Mouse (Mus musculus): ENCODE results near the gene Tagln2.

Tagln2 gene

DNA sequence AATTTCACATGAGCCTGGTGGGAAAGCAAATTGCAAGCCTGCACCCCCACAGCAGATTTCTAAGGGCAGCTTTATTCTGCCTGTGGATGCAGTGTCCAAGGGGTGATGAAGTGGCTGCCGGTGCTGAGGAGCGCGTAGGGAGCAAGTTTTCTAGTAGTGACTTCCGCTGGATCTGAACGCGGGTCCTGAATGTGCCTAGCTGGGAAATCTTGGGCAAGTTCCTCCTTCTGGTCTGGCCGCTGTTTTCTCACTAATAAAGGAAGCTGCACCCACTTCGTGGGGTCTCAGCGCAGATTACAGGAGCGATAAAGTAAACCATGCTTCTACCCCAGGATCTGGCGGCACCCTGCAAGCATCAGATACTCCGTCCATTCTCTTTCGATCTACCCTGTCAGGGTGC lies 18.7 kb upstream of the Tagln2 start:
- DNase-seq (ENCODE audit: low spot score in 2 of 2): no peak

DNA sequence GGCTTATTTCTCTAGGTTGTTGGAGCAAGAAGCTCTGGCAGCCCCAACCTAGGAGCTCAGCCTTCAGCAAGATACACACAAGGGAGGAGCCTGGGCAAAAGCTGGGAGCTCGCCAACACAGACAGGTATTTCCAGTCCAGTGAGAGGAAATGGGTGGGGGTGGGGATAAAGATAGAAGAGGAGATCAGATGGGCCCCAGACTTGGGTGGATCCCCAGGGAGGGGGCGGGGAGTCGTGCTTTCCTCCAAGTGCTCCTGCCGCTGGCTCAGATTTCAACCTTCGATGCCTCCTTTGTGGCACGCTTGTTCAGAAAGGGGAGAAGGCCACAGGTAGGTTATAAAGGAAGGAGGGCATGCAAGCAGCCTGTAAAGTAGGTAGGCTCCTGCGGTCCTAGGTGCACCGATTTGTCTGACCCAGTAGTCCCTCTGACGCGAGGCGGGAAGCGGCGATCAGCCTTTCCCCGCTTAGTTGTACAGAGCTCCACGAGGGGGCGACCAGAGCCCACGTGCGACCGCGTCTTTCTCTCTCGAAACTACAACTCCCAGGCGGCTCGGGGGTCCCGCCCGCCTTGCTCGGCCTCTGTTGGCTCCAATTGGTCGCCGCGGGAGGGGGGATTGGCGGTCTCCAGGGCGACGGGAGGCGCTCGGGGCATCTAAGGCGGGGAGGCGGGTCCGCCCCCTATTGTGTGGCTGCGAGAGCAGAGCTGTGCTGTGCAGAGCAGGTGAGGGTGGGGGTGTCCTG lies 18.1 kb upstream of the Tagln2 start, which contains the start of gene Igsf9:
Gene Igsf9 (plus strand): TSS at position 249 of the 741 bp plus-strand sequence.
- peak; percentile 92 to 94 for DNase-seq (ENCODE audit: low spot score in 2 of 2)

DNA sequence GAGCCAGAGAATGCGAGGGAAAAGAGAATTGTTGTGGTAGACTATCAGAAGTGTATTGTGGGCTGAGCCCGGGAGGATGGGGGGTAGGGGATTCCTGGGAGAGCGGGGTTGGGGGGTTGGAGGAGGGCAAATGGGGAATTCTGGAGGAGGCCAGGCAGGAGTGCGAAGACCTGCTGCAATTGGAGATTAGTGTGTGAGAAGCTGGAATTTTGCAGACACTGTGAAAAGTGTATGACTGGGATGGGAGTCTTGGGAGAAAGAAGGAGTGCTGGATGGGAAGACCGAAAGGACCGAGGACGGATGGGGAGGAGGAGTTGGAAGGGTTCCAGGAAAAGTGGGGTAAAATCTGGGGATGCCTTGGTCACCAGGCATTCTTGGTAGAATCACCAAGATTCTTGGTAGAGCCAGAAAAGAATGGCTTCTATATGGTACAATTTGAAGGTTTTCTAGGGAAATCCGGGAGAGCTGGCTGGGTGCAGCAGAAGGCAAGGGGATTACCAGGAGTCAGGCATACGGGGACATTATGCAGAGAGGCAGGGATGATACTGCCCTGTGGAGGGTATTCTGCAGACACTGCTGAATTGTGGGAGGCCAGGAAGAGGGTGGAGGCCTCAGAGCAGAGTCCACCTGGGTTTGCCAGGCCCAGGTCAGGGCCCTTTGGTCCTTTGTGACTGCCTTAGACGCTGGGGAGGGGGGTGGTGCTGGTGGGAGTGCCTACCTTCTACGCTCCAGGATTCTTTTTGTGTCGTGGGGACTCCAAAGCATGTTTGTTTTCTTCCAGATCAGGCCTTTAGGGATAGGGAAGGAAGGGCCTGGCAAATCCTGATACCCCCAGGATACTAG lies 17.1 kb upstream of the Tagln2 start:
- DNase-seq (ENCODE audit: low spot score in 2 of 2): no peak

DNA sequence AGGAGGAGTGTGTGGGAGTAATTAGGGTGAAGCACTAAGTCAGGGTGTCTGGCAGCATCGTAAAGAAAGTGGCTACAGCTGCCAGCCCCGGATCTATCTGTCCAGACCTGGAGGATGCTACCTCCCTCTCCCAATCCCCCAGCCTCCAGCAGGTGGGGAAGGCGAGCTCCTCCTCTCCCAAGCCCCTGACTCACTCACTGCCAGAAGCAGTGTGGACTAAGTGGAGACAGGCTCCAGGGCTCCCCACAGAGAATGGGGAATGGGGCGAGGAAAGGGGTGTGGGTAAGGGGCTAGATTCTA lies 16.5 kb upstream of the Tagln2 start:
- no peak for DNase-seq (ENCODE audit: low spot score in 2 of 2)

DNA sequence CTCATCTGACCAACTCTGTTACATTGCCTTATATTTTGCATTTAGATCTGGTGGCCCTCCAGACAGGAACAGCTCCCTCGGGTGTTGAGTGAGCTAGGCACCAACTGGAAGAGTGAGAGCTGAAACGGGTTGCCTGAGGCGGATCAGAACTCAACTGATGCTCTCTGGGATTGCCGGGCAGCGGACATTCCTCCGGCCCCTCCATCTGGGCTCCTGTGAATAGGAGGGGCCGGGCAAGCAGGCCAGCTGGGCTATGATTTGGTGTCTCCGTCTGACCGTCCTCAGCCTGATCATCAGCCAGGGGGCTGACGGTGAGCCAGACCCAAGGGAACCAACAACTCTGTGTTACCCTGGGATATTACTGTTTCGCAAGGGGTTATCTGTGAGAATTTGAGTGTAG lies 15.6 kb upstream of the Tagln2 start:
- DNase-seq (ENCODE audit: low spot score in 2 of 2): no peak

DNA sequence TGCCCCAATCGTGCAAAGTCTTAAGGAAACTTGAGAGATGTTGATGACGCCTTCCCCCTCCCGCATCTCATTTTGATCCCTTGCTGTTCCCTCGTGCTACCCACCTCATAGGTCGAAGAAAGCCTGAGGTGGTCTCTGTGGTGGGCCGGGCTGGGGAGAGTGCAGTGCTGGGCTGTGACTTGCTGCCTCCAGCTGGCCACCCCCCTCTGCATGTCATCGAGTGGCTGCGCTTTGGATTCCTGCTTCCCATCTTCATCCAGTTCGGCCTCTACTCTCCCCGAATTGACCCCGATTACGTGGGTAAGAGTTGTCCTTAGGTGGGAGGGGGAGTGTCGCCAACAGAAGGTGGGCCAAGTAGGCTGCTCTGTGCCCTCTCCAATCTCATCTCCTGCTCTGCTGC lies 15.2 kb upstream of the Tagln2 start:
- no peak for DNase-seq (ENCODE audit: low spot score in 2 of 2)

DNA sequence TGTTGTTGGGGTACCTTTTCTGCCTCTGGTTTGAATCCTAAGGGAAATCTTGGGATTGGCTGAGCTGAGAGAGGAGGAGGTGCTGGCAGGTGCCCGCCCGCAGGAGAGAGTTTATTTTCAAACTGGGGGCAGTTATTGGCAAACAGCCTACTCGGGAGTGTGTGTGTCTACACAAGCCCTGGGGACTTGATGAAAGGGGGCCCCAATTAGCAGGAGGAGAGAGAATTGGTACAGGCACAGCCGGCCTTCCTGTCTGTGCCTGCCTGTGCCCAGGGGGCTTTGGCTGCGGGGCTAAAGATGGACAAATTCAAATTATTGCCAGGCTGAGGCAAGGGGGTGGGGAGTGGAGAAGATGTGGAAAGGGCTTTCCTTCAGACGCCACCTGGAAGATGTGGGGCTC lies 14.0 kb upstream of the Tagln2 start:
- no peak for DNase-seq (ENCODE audit: low spot score in 2 of 2)

DNA sequence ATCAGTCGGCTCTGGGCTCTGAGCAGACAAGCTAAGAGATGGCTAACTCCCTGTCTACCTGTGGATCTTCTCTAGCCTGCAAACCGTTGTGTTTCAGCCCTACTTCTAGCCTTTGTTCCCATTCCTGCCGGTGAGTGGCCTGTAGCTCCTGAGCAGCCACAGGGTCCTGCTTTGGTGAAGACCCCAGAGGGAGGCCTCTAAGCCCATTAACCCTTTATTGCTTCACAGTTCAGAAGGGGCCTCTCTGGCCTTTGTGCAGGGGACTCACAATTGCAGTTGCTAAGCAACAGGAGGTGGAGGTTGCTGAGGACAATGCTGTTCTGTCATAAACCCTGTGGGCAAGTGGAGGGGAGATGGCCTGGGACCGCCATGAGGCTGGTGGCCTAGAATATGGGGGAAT lies 13.6 kb upstream of the Tagln2 start:
- no peak for DNase-seq (ENCODE audit: low spot score in 2 of 2)

DNA sequence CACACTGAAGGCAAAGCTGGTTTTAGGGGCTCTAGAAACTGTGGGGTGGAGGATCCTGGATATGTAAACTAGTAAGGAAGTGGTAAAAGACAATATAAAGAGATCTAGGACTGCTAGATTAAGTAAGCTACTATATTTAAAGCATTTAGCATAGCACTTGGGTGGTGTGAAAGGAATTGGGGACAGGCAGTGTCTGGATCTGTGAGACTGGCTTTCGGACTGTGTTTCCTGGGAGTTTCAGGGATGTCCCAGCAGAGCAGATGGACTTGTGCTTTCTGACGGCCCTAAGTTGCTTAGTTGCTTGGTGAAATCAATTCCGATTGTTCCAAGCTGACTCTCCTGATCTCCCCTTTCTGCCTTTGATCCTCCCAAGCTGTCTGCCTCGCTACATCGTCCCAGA lies 13.2 kb upstream of the Tagln2 start:
- DNase-seq (ENCODE audit: low spot score in 2 of 2): no peak

DNA sequence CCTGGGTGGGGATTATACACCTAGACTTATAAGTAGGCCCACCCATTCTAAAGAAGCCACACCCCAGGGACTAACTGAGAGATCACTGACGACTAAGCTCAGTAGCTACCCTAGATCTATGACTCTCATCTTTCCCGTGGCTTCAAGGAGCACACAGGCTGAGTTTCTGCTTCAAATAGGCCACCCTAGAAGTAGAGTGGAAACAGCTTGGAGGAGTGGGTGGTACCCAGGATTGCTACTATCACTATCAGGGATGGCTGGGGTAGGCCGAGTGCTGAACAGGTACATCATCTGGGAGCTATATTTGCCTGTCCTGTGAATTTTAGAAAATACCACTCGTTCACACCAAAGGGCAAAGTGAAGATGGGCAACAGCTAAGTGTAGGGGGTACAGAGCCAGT lies 12.0 kb upstream of the Tagln2 start:
- DNase-seq (ENCODE audit: low spot score in 2 of 2): no peak

DNA sequence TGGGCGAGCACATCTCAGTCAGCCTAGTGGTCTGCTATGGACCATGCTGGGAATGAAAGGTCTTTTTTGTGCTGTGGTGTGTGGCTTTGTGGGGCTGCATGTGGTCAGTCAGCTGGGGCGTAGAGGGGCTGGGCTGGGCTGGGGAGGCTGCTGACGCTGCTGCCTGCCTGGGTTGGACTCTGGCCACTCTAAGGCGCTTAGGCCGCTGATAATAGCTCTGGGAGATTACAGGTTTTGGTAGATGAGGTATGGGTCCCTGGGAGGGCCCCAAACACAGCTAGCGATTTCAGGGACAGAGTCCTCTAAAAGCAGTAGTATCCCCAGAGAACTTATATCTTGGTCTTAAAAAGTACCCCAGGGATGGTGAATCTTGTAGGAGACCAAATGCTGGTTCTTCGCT lies 11.0 kb upstream of the Tagln2 start:
- no peak for DNase-seq (ENCODE audit: low spot score in 2 of 2)

DNA sequence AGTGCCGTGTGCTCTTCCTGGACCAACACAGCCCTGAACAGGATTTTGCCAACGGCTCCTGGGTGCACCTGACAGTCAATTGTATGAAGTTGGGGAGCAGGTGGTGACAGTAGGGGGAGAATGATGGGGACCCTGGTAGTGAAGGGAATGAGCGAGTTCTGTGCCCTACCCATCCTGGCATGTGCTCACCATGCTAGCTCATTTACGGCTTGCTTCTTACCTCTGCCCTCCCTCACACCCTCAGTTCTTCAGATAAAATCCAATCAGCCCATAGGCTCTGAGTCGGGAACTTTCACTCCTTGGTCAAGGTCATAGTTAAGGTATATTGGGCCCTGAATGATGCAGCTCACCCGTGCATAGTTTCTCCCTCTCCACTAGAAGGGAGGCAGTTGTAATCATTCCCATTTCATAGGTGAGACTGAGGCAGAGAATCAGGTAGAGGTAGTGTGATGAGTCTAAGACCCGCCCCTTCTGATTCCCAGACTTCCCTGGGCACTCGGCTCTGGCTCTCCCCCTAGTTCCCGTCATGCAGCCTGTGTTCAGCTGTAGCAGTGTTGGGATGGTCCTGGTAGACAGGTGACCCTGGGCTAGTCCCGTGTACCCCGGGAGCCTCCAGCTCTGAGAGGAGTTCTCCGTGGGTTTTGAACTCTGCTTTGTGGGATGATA lies 10.1 kb upstream of the Tagln2 start:
- DNase-seq (ENCODE audit: low spot score in 2 of 2): no peak

DNA sequence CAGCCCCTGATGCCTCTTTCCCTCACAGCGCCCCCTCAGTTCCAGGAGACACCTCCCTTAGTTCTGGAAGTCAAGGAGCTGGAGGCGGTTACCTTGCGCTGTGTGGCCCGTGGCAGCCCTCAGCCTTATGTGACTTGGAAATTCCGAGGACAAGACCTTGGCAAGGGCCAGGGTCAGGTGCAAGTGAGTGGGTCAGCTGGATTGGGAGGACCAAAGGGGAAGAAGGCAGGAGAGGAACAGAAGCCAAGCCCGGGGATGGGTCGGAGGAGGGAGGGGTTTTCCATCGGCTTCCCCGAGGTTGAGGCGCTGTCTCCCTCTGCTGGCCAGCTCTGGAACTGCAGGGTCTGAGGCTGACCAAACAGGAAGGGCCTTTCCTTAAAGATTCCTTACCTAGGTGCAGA lies 9.6 kb upstream of the Tagln2 start:
- peak; percentile 63 to 69 for DNase-seq (ENCODE audit: low spot score in 2 of 2)

DNA sequence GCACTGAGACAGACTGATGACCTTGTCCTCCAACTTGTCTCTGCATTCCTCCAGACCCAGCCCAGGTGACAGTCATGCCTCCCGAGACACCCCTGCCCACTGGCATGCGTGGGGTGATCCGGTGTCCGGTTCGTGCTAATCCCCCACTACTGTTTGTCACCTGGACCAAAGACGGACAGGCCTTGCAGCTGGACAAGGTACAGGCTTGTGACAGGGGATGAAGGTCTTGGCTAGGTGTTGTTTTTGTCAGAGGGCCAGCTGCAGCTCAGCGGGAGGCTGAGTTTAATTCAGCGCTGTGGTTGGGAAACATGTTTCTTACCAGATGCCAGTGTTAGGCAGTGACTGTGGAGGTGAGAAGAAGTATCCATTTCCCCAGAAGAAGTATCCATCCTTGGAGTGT lies 7.8 kb upstream of the Tagln2 start:
- DNase-seq (ENCODE audit: low spot score in 2 of 2): no peak

DNA sequence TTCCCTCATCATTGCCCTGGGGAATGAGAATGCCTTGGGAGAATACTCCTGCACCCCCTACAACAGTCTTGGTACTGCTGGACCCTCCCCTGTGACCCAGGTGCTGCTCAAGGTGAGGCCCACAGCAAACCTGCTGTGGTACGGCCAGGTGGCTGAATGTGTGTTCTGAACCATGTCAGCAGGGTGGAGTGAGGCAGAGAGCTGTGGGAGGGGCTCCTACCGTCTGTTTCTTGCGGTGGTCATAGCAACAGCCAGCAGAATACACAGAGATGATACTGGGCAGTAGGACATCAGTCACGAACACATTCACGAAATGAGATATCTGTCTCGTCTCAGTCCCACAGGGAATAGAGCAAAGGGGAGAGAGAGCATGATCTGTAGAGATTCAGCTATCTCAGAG lies 6.3 kb upstream of the Tagln2 start:
- DNase-seq (ENCODE audit: low spot score in 2 of 2): peak; percentile 35 to 38

DNA sequence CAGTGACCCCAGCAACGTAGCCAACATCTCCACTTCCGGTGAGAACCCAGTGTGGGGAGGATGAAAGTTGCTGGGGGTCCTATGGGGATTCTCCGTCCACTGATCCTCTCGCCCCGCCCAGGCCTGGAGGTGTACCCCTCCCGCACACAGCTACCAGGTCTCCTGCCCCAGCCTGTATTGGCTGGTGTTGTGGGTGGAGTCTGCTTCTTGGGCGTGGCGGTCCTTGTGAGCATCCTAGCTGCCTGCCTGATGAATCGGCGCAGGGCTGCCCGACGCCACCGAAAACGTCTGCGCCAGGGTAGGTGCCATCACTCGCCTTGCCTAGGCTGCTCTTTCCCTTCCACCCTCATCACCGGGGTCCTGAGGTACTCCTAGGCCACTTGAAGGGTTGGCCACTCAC lies 3.8 kb upstream of the Tagln2 start:
- no peak for DNase-seq (ENCODE audit: low spot score in 2 of 2)

DNA sequence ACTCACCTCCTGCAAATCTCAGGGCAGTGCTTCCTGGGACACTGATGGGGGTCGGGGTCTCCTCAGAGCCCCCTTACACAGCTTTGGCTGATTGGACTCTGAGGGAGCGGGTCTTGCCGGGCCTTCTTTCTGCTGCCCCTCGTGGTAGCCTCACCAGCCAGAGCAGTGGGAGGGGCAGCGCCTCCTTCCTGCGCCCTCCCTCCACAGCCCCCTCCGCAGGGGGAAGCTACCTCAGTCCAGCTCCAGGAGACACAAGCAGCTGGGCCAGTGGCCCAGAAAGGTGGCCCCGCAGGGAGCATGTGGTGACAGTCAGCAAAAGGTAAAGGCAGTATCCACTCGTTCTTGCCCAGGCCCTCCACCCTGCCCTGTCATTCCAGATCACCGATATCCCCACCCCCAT lies 2.4 kb upstream of the Tagln2 start:
- no peak for DNase-seq (ENCODE audit: low spot score in 2 of 2)

DNA sequence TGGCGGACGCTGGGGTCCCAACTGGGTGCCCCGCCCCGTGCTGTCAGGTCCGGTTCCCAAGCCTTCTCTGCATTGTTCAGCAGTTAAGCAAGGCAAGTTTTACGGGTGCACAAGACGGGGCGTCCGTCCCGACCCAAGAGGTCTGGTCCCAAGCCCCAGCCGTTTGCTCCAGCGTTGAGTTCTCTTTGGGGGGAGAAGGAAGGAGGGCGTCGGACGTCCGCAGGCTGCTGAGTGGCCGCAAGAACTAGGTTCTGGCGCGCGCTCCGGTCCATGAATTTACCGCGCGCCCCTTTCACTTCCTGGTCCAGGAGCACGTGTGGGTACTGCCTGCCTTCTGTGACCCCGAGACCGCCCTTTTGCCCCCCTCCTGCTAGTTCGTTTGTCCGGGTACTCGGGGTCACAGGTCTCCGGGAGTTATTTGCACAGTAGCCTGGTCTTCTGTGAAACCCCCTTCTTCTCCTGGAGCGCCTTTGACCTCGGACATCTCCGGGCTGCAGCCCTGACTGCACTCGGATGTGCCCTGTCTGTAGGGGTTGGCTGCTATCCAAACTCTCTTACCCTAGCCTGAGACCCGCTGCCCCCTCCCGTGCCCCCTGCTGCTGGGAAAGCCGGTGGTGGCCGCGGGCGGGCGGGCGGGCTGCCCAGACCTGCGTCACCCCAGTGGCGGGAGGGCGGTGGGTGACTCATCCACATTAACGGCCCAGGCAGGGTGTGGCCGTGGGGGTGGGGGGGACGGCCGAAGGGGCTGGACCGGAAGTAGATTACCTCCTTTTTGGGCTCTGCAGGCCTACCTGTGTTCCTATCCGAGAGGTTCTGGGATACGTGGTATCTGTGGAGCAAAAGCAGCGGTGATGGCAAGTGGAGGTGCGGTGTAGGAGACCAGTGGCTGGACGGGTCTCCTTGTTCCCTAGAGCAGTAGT lies 864 bp downstream of the Tagln2 start:
- peak; percentile 58 to 64 for DNase-seq (ENCODE audit: low spot score in 2 of 2)

DNA sequence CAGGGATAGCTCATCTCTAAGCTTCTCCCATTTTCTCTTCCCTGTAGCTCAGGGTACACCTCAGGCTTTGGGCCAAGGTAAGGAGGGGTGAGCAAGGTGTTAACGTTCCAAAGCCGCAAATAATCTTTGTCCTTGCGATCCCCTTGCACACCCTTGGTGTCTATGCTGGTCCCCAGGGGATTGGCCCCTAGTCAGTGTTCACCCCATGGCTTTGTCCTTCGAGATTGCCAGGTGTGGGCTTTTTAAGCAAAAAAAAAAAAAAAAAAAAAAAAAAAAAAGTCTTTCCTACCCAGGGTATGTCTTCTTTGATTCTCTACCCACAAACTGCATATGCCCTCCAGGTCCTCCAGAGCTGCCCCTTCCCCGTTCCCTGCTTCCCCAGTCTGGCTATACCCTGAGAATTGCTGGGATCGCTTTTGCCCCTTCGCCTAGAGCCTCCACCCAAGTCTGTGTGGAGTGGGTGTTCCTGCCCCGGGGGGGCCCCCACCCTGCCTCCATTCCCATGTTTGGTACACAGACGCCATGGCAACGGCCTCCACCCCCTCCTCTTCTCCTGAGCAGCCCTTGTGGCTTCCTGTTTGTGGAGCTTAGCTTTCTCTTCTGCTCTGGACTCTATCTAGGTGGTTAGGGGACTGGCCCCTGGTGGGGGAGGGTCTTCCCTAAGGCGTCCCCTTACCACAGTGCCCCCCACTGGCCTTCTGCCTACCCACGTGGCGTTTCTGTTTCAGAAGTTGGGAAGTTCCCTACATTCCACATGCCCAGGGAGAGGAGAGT lies 1.7 kb downstream of the Tagln2 start:
- DNase-seq (ENCODE audit: low spot score in 2 of 2): peak; percentile 77 to 80

DNA sequence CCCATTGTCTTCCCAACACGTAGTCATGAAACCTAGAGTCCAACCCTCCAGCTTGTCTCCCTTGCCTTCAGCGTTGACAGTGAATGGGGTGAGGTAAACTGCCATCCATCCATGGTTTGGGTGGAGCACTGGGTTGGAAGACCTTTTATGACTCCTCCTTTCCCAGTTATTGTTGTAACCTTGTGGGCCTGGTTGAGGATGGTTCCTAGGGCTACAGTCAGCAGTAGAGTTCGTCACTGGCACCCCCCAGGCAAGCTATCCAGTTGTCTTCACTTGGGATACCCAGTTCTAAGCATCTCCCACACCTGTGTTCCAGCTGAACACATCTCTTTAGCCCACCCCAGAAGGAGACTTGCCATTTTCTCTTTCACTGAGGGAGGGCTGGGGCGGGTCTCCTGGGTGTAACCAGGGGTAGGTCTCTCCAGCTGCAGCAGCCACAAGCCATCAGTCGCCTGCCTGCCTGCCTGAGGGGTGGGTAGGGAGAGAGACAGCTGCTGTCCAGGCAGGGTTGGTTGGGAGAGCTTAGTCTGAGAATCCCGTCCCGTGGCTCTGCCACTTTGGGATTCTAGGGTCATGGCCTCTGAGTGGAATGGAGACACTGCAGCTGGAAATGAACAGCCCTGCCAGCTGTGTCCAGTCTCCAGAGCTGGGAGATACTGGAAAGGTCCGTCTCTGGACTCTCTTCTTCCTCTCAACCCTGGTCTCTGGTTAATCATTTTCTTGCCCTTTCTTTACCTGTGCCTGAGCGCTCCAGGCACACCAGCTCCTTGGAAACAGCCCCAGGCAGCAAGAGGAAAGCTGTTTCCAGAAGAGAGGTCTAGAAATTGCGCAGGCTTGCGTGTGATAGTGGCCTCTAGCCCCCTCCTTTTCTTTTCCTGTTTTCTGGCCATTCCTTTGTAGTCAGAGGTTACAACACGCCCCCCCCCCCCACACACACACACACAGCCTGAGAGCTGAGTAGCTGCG lies 2.6 kb downstream of the Tagln2 start:
- no peak for DNase-seq (ENCODE audit: low spot score in 2 of 2)

All from spleen, postnatal 36 days (tissue).